Mouse (Mus musculus): ENCODE measurements around the gene Fgfr2. TPM values are rescaled to one million over a fixed set of nuclear protein-coding genes. Genes with fewer than 3 reads are reported as not detected.

Gene Fgfr2
- polyA plus RNA-seq, 1 experiment: 59.9 TPM

DNA sequence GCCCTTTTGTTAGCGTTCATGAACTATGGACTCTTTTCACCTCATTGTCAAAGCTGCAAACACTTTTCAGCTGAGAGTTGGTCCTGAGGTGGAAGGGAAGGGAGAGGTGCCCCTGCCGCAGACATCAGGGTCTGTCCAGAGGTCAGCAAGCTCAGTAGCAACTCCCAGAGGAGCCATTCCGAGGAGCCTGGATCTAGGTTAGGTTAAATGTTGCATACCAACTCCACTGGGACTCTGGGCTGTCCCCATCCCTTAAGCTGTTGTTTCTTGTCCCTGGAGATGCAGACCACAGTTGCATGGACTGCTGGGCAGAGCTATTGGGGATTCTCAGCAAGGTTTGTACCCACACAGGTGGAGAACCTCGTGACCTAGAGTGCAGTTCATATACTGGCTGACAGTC, 424.0 kb downstream of the Fgfr2 start:
- TF ChIP-seq CTCF (IDR thresholded peaks at IDR 0.05; ENCODE audit: borderline replicate concordance, insufficient read depth, low read length) (no peak), POLR2A (IDR thresholded peaks at IDR 0.05; ENCODE audit: low read depth, low read length) (no peak)
- Histone ChIP-seq H3K27ac (ENCODE audit: insufficient read depth, low read length) (no peak overlapping the region), H3K4me3 (ENCODE audit: insufficient read depth, low read length) (no peak overlapping the region), H3K4me1 (ENCODE audit: control insufficient read depth, insufficient read depth, low read length) (no peaks in the 10 kb centered on the region)

DNA sequence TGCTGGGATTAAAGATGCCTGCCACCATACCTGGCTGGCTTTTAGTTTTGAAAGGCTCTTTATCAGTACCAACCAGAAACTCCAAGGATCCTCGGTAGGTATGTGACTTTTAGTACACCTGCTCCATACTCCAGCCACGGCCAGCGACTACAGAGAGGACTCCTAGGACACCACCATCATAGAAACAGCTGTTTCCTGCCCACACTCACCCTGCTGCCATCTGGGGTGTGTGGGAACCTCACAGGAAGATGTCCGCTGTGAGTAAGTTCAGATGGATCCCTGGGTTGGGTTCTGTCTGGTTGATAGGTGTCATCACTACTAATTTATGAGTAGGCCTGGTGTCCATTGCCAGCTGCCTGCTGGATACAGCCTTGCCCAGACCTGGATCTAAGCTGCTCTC, 424.4 kb downstream of the Fgfr2 start:
- no peaks in the 10 kb centered on the region for H3K4me1 ChIP-seq (ENCODE audit: control insufficient read depth, insufficient read depth, low read length)
- H3K27ac ChIP-seq (ENCODE audit: insufficient read depth, low read length): no peak overlapping the region
- TF ChIP-seq CTCF (IDR thresholded peaks at IDR 0.05; ENCODE audit: borderline replicate concordance, insufficient read depth, low read length) (no peak), POLR2A (IDR thresholded peaks at IDR 0.05; ENCODE audit: low read depth, low read length) (no peak)
- no peak overlapping the region for H3K4me3 ChIP-seq (ENCODE audit: insufficient read depth, low read length)

DNA sequence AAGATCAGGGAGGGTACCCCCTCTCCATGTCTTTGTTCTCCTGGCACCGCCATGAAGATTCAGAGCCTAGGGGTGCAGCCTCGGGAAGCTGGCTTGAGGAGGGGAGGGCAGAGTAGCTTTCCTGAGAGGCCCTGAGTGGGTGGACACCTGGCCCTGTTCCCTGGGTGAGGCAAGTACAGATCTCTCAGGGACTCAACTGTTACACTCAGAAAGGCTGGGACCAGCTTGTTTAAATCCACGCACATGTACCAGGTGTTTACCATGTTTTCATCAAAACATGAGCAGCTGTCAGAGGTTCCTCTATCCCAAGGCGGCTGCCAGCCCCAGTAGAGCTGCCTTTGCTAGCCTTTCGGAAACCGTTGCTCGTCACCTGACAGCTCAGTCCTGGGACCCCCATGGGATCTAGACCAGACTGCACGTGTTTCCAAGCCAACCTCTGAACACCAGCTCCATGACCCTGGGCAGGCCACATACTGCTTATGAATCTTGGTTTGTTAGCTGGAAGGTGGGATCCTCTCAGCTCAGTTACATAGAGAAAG, 425.8 kb downstream of the Fgfr2 start:
- TF ChIP-seq CTCF (IDR thresholded peaks at IDR 0.05; ENCODE audit: borderline replicate concordance, insufficient read depth, low read length): no peak
- TF ChIP-seq POLR2A (IDR thresholded peaks at IDR 0.05; ENCODE audit: low read depth, low read length): no peak

DNA sequence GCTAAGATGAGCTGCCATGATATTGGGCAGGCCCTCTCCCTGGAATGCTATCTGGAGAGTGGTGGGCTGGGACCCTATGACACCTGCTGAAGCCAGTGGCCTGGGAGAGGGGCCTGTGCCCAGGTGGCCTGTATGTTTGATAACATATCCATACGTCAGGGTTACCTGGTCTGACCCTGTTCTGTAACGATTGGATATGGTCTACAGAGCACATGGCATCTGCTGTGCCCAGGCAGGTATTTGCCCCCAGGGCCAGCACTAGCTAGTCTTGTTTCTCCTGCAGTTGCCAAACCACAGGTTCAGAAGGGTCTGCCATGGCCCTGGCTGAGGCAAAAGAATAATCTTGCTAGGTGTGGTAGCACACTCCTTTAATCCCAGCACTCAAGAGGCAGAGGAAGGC, 429.6 kb downstream of the Fgfr2 start:
- Histone ChIP-seq H3K27ac (ENCODE audit: insufficient read depth, low read length) (no peak overlapping the region), H3K4me1 (ENCODE audit: control insufficient read depth, insufficient read depth, low read length) (no peaks in the 10 kb centered on the region), H3K4me3 (ENCODE audit: insufficient read depth, low read length) (no peak overlapping the region)
- no peak for TF ChIP-seq POLR2A (IDR thresholded peaks at IDR 0.05; ENCODE audit: low read depth, low read length)
- TF ChIP-seq CTCF (IDR thresholded peaks at IDR 0.05; ENCODE audit: borderline replicate concordance, insufficient read depth, low read length): no peak

More for the DNA sequence above, 425.8 kb downstream of the Fgfr2 start:
- Histone ChIP-seq H3K27ac (ENCODE audit: insufficient read depth, low read length) (no peak overlapping the region), H3K4me3 (ENCODE audit: insufficient read depth, low read length) (no peak overlapping the region), H3K4me1 (ENCODE audit: control insufficient read depth, insufficient read depth, low read length) (no peaks in the 10 kb centered on the region)

DNA sequence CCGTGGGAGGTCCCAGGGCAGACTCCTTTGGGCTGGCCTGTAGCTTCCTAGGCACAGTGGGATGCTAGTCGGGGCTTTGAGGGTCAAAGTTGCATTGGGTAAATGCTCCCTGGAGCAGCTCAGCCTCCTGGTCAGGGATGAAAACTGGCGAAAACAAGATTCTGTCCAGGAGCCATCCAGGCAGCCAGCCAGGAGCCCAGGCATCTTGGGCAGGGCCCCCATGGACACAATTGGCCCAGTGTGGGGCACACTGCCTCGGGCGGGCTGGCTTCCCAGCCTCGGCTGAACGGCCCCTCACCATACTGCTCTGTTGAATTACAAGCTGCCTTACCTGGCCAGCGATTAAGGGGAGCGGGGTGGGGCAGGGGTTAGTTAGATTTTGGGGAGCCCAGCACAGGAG, 430.4 kb downstream of the Fgfr2 start:
- TF ChIP-seq CTCF (IDR thresholded peaks at IDR 0.05; ENCODE audit: borderline replicate concordance, insufficient read depth, low read length) (no peak), POLR2A (IDR thresholded peaks at IDR 0.05; ENCODE audit: low read depth, low read length) (no peak)
- Histone ChIP-seq H3K4me1 (ENCODE audit: control insufficient read depth, insufficient read depth, low read length) (no peaks in the 10 kb centered on the region), H3K4me3 (ENCODE audit: insufficient read depth, low read length) (no peak overlapping the region), H3K27ac (ENCODE audit: insufficient read depth, low read length) (no peak overlapping the region)

DNA sequence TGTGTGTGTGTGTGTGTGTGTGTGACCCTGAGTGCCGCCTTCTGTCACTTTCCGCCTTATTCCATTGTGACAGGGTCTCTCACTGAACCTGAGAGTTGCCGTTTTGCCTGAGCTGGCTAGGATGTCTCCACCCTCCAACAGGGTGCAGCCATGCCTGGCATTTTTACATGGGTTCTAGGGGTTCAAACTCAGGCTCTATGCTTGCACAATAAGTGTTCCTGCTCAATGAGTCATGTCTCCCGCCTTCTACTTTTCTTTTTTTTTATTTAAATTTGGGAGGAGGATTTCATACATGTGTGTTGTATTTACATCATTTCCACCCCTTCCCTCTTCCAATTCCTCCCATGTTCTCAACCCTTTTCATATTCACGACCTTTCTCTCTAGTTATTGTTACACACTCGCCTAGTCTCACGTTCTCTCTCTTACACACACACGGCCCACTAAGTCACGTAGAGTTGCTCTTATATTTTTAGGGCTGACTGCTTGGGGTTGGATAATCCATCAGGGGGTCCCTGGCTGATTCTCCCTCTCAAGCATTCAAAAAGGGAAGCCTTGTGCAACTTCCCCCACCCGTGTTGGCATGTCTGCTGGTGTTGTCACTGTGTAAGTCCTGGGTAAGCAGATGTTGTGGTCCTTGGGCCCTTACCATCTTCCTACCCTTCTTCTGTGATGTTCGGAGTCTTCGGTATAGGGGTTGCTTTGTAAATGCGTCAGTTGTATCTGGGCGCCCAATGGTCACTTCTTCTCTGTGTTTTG, 432.3 kb downstream of the Fgfr2 start:
- no peak overlapping the region for H3K4me3 ChIP-seq (ENCODE audit: insufficient read depth, low read length)
- TF ChIP-seq CTCF (IDR thresholded peaks at IDR 0.05; ENCODE audit: borderline replicate concordance, insufficient read depth, low read length) (no peak), POLR2A (IDR thresholded peaks at IDR 0.05; ENCODE audit: low read depth, low read length) (no peak)
- H3K4me1 ChIP-seq (ENCODE audit: control insufficient read depth, insufficient read depth, low read length): no peaks in the 10 kb centered on the region
- H3K27ac ChIP-seq (ENCODE audit: insufficient read depth, low read length): 0 out of 2 replicates have a peak overlapping the region, but pooled peaks have one; percentile 34

DNA sequence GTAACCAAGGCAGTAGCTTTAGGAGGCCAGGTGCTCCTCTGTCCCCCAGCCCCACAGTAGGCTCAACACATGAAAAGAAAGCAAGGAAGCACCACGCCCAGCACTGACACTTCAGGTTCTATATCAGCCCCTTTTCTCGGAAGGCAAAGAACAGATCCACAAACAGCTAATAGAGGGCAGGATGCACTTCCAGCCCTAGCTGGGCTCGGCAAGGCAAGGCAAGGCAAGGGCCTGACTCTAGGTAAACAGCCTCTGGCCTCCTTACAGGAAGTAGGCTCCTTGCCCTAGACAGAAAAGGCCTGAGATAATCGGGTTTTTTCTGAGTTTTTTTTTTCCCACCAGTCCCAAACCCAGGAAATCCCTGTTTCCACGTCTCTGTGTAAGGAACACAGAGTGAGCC, 433.4 kb downstream of the Fgfr2 start:
- TF ChIP-seq CTCF (IDR thresholded peaks at IDR 0.05; ENCODE audit: borderline replicate concordance, insufficient read depth, low read length): no peak
- TF ChIP-seq POLR2A (IDR thresholded peaks at IDR 0.05; ENCODE audit: low read depth, low read length): no peak
- Histone ChIP-seq H3K27ac (ENCODE audit: insufficient read depth, low read length) (no peak overlapping the region), H3K4me3 (ENCODE audit: insufficient read depth, low read length) (no peak overlapping the region), H3K4me1 (ENCODE audit: control insufficient read depth, insufficient read depth, low read length) (no peaks in the 10 kb centered on the region)

DNA sequence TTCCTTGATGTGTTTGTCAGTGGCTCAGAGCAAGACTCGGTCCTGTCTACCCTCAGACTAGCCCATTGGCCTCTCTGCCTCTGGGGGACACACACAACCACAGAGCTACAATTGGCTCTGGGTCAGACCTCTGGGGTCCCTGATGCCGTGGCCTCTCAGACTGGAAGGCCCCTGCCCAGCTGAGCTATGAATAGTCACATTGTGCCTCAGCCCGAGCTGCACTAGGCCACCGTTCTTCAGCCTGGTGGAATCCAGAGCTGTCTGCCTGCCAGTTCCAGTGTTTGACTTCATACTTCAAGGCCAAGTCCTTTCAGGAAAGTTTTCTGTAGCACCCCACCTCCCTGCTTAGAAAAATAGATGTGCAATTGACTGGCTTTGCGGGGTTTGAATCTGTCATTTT, 434.4 kb downstream of the Fgfr2 start:
- TF ChIP-seq POLR2A (IDR thresholded peaks at IDR 0.05; ENCODE audit: low read depth, low read length): no peak
- TF ChIP-seq CTCF (IDR thresholded peaks at IDR 0.05; ENCODE audit: borderline replicate concordance, insufficient read depth, low read length): no peak
- Histone ChIP-seq H3K27ac (ENCODE audit: insufficient read depth, low read length) (no peak overlapping the region), H3K4me1 (ENCODE audit: control insufficient read depth, insufficient read depth, low read length) (no peaks in the 10 kb centered on the region), H3K4me3 (ENCODE audit: insufficient read depth, low read length) (no peak overlapping the region)

DNA sequence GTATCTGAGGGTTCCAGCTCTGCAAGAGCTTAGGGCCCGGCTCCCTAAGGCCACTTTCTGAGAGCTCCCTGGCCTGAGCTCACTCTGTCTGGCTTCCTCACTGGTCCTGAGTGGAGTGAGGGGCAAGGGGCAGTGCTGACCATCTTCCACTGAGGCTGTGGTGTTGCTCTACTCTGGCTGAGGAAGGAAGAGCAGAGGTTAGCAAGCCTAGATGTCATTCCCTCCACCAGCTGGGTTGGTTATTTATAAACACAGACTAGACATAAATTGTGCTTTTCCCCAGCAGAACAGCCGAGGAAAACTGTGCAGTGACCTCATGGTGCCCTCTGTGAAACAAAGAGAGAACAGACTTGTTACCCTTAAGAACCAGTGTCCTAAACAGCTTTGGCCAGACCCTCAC, 435.3 kb downstream of the Fgfr2 start:
- Histone ChIP-seq H3K4me3 (ENCODE audit: insufficient read depth, low read length) (no peak overlapping the region), H3K4me1 (ENCODE audit: control insufficient read depth, insufficient read depth, low read length) (no peaks in the 10 kb centered on the region), H3K27ac (ENCODE audit: insufficient read depth, low read length) (no peak overlapping the region)
- TF ChIP-seq POLR2A (IDR thresholded peaks at IDR 0.05; ENCODE audit: low read depth, low read length) (no peak), CTCF (IDR thresholded peaks at IDR 0.05; ENCODE audit: borderline replicate concordance, insufficient read depth, low read length) (no peak)

DNA sequence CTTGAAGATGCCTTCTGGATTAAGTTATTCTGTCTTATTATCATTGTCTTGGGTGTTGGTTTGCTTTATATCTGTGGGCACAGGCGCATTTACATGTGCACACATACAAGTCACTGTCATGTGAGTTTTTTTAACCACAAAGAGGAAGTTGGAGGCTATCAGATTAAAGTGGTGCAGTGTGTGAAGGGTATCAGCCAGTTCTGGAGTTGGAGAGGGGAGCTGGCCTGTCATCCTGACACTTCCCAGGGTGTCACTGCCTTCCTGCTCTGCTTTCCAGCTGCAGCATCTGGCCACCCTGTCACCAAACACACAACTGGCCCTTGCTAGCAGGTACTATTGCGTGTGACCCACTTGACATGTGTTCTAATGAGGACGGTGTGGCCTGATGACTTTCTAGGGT, 436.6 kb downstream of the Fgfr2 start:
- TF ChIP-seq CTCF (IDR thresholded peaks at IDR 0.05; ENCODE audit: borderline replicate concordance, insufficient read depth, low read length) (no peak), POLR2A (IDR thresholded peaks at IDR 0.05; ENCODE audit: low read depth, low read length) (no peak)
- H3K4me1 ChIP-seq (ENCODE audit: control insufficient read depth, insufficient read depth, low read length): no peaks in the 10 kb centered on the region
- H3K27ac ChIP-seq (ENCODE audit: insufficient read depth, low read length): no peak overlapping the region
- H3K4me3 ChIP-seq (ENCODE audit: insufficient read depth, low read length): no peak overlapping the region
